Mouse (Mus musculus): Measurements from ENCODE around the gene Gm49369. TPM values are rescaled to one million over a fixed set of nuclear protein-coding genes. Genes with fewer than 3 reads are reported as not detected.
A peak's percentile ranks its signal among the peaks of the same experiment; 100 is the strongest.

Gm49369 gene
- polyA plus RNA-seq, 1 experiment = not detected

DNA sequence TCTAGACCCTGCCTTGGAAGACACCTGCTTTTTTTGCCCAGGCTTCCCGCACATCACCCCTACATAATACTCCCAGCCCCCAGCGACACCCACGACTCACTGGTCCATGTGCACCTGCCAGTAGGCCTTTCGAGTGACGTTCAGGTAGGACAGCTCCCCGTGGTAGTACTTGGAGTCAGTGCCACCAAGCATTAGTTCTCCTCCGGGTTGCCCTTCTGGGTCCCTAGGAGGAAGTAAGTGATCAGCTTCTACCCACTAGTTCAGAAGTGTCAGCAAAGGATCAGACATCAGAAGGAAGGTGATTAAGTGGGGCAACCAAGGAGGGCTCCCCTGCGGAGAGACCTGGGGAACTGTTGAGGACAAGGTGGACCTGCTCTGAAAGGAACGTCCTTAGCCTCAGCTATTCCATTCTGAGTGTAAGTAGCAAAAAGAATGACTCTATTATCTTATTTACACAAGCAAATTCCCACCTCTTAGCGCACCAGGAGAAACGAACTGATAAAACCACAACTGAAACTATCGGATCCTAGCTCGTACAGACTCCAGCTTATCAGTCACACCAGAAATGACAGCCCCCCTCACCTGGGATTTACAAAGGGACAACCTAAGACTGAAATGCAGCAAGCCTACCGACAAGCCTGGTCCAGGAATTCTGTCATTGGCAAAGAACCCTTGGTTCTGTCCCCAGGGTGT is 5.1 kb downstream of the Gm49369 start:
- Histone ChIP-seq H3K4me3 (ENCODE audit: control insufficient read depth, low read depth, low read length) (no peak overlapping the region), H3K27me3 (ENCODE audit: control insufficient read depth, insufficient read depth, low read length) (no peaks in the 10 kb centered on the region), H3K27ac (ENCODE audit: control insufficient read depth, insufficient read depth, low read depth, low read length) (no peak overlapping the region), H3K4me1 (ENCODE audit: control insufficient read depth, insufficient read depth, low read length) (peaks cover 5% of the 10 kb centered on the region; the same call in 1 of the 2 replicates), H3K36me3 (ENCODE audit: control insufficient read depth, insufficient read depth, low read length) (no peaks in the 10 kb centered on the region)
- no peak for TF ChIP-seq POLR2A (IDR thresholded peaks at IDR 0.05; ENCODE audit: control insufficient read depth, low read depth, low read length)
- no peak for TF ChIP-seq CTCF (IDR thresholded peaks at IDR 0.05; ENCODE audit: control insufficient read depth, insufficient read depth, insufficient replicate concordance, low read depth, low read length)

DNA sequence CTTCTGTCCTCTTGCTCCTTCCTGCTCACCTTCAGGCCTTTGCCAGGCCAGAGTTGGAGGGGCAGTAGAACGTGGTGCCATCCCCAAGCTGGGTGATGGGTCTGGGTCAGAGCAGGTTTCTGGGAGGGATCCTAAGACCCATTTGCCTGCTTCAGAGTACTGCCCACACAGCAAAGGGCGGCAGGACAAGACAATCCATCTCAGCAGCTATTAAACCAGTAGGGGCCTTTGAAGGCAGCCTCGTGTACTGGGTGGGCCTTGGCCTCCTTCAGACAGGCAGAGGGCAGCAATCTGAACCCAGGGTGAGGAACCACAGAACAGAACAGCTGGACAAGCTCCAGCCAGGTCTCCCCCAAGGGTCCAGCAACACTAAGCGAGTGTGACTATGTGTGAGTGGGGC is 6.4 kb downstream of the Gm49369 start:
- TF ChIP-seq CTCF (IDR thresholded peaks at IDR 0.05; ENCODE audit: control insufficient read depth, insufficient read depth, insufficient replicate concordance, low read depth, low read length) = no peak
- TF ChIP-seq POLR2A (IDR thresholded peaks at IDR 0.05; ENCODE audit: control insufficient read depth, low read depth, low read length) = no peak
- H3K4me1 ChIP-seq (ENCODE audit: control insufficient read depth, insufficient read depth, low read length) = peaks cover 11% of the 10 kb centered on the region
- H3K36me3 ChIP-seq (ENCODE audit: control insufficient read depth, insufficient read depth, low read length) = no peaks in the 10 kb centered on the region
- H3K4me3 ChIP-seq (ENCODE audit: control insufficient read depth, low read depth, low read length) = no peak overlapping the region
- H3K27me3 ChIP-seq (ENCODE audit: control insufficient read depth, insufficient read depth, low read length) = no peaks in the 10 kb centered on the region
- no peak overlapping the region for H3K27ac ChIP-seq (ENCODE audit: control insufficient read depth, insufficient read depth, low read depth, low read length)

DNA sequence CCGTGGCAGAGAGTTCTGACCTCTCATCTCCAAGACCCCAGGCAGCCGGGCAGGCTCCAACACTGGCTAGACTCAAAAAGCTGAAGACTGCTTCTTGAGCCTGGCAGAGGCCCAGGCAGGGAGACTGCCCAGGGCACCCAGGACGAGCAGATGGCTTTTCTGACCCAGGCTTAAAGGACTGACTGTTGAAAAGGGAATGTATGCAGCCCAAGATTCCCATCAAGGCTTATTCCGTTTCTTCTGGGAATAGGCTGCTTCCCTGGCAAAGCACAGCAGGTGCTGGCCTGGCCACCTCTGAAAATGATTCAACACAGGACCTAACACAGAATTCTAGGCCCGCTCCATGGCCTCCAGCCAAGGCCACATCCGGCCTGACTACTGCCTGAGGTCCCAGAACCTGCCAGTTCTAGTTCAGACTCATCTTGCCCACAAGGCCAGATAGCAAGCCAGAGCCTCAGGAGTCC is 7.2 kb downstream of the Gm49369 start:
- TF ChIP-seq POLR2A (IDR thresholded peaks at IDR 0.05; ENCODE audit: control insufficient read depth, low read depth, low read length) (no peak), CTCF (IDR thresholded peaks at IDR 0.05; ENCODE audit: control insufficient read depth, insufficient read depth, insufficient replicate concordance, low read depth, low read length) (no peak)
- no peak overlapping the region for H3K4me3 ChIP-seq (ENCODE audit: control insufficient read depth, low read depth, low read length)
- no peaks in the 10 kb centered on the region for H3K27me3 ChIP-seq (ENCODE audit: control insufficient read depth, insufficient read depth, low read length)
- H3K36me3 ChIP-seq (ENCODE audit: control insufficient read depth, insufficient read depth, low read length) = no peaks in the 10 kb centered on the region
- H3K27ac ChIP-seq (ENCODE audit: control insufficient read depth, insufficient read depth, low read depth, low read length) = peak overlapping the region; percentile 15; the same call in 1 of the 2 replicates
- H3K4me1 ChIP-seq (ENCODE audit: control insufficient read depth, insufficient read depth, low read length) = peaks cover 12% of the 10 kb centered on the region

DNA sequence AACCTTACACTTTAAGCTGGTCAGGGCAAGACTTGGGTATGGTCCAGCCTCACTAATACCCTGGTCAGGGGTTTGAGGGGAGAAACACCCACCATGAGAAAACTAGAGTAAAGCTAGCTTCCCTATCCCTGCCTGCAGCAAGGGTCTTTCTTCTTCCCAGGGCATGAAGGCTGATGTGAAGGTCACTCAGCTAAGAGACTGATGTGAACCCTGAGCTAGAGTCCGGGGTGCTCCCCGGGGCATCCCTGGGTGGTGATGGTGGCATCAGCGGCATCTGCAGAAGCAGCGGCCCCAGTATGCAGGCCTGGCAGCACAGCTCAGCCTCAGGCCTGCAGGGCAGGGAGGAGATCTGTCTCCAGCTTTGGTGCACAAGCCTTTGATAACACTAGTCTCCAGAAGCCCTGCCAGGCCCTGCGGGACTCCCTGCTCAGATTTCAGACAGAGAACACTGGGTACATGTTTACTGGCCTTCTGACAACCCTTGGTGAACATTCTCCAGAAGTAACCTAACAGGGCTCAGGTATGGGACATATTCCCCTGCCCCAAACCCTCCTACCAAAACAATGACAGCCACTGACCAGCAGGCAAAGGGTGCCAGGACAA is 8.0 kb downstream of the Gm49369 start:
- H3K4me3 ChIP-seq (ENCODE audit: control insufficient read depth, low read depth, low read length) = no peak overlapping the region
- H3K27me3 ChIP-seq (ENCODE audit: control insufficient read depth, insufficient read depth, low read length) = no peaks in the 10 kb centered on the region
- peaks cover 12% of the 10 kb centered on the region for H3K4me1 ChIP-seq (ENCODE audit: control insufficient read depth, insufficient read depth, low read length)
- no peak overlapping the region for H3K27ac ChIP-seq (ENCODE audit: control insufficient read depth, insufficient read depth, low read depth, low read length)
- no peaks in the 10 kb centered on the region for H3K36me3 ChIP-seq (ENCODE audit: control insufficient read depth, insufficient read depth, low read length)
- TF ChIP-seq CTCF (IDR thresholded peaks at IDR 0.05; ENCODE audit: control insufficient read depth, insufficient read depth, insufficient replicate concordance, low read depth, low read length) (no peak), POLR2A (IDR thresholded peaks at IDR 0.05; ENCODE audit: control insufficient read depth, low read depth, low read length) (no peak)

DNA sequence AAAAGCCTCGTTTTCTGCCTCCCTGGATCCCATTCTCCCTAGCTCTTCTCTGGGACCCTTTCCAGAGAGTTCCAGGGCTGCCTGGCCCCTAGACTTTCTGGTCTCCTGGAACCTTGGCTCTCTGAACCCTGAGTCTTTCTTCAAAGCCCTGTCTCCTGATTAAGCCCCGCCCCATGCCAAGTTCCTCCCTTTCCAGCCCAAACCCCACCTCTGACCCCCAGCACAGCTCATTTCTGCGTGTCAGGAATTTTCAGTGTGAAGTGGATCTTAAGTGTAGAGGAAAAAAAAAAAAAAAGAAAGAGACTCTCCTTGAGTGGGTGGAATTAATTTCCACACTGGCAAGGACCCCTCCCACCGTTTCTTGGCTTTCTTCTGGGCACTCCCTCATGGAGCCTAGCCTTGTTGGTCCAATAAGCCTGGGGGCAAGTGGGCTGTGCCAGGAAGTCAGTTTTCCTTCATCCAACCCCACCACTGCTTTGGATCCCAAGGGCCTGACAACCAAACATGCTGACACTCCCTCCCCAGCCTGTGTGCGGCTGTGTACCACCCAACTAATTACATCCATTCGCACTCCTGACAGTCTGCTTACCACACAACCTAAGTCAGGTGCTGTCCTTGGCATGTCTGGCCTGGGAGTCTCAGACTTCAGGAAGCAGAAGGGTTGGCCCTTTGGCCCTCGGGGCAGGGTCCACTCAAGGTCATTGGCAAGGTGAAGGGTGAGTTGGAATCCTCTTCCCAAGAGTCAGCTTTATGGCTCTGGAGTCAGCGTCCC is 8.6 kb downstream of the Gm49369 start, which contains the start of gene Ifitm10:
TSS of gene Ifitm10 (minus strand) at position 113 of the 772 bp plus-strand sequence.
- TF ChIP-seq POLR2A (IDR thresholded peaks at IDR 0.05; ENCODE audit: control insufficient read depth, low read depth, low read length) (no peak), CTCF (IDR thresholded peaks at IDR 0.05; ENCODE audit: control insufficient read depth, insufficient read depth, insufficient replicate concordance, low read depth, low read length) (no peak)
- Histone ChIP-seq H3K27me3 (ENCODE audit: control insufficient read depth, insufficient read depth, low read length) (no peaks in the 10 kb centered on the region), H3K4me3 (ENCODE audit: control insufficient read depth, low read depth, low read length) (no peak within 1 kb of the TSS), H3K27ac (ENCODE audit: control insufficient read depth, insufficient read depth, low read depth, low read length) (no peak within 1 kb of the TSS), H3K4me1 (ENCODE audit: control insufficient read depth, insufficient read depth, low read length) (peaks cover 12% of the 10 kb centered on the region), H3K36me3 (ENCODE audit: control insufficient read depth, insufficient read depth, low read length) (no peaks in the 10 kb centered on the region)

DNA sequence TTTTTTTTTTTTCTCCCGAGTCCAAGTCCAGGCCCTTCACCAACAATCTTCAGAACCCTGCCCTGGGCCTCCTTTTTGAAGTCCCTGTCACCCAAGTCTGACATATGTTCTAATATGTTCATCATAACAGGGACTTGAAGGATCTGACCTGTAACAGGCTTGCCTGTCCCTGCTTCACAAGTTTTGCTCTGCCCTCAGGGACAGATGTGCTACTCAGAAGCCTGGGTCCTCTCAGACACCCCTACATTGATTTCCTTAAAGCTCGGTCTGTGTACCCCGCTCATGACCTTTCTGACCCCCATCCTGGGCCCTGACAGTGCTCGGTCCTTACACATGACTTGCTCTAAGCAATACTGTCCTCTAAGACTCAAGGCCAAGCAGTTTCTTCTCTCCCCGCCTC is 9.4 kb downstream of the Gm49369 start:
- no peak for TF ChIP-seq CTCF (IDR thresholded peaks at IDR 0.05; ENCODE audit: control insufficient read depth, insufficient read depth, insufficient replicate concordance, low read depth, low read length)
- TF ChIP-seq POLR2A (IDR thresholded peaks at IDR 0.05; ENCODE audit: control insufficient read depth, low read depth, low read length) = no peak
- H3K27me3 ChIP-seq (ENCODE audit: control insufficient read depth, insufficient read depth, low read length) = no peaks in the 10 kb centered on the region
- no peak overlapping the region for H3K4me3 ChIP-seq (ENCODE audit: control insufficient read depth, low read depth, low read length)

More for the DNA sequence above, 9.4 kb downstream of the Gm49369 start:
- H3K4me1 ChIP-seq (ENCODE audit: control insufficient read depth, insufficient read depth, low read length) = peaks cover 12% of the 10 kb centered on the region
- no peak overlapping the region for H3K27ac ChIP-seq (ENCODE audit: control insufficient read depth, insufficient read depth, low read depth, low read length)
- no peaks in the 10 kb centered on the region for H3K36me3 ChIP-seq (ENCODE audit: control insufficient read depth, insufficient read depth, low read length)

Measured in testis, adult 2 months (tissue).